ENCODE assay signal across 20 mouse cellular contexts in genomic region chr11:108299913-108300312, GRCm38 (mm10). TPM values are rescaled to one million over a fixed set of nuclear protein-coding genes. Genes with fewer than 3 reads are reported as not detected.
DNase-seq lines count a peak whose midpoint lies in the region; ATAC-seq and TF ChIP-seq lines count a peak whose summit lies in the region.
"Had no signal": no experiment of that assay in that cellular context is flagged by ENCODE, and none has a peak within 500 bp of the region (broad histone marks: within the 10 kb centered on the region; RNA-seq: fewer than 3 reads in every experiment).

No protein-coding gene starts in this region.

- H3K4me1 ChIP-seq in kidney, postnatal 0 days (replicated peaks; ENCODE audit: insufficient read depth, low read length): 0 out of 2 replicates have a peak, but pooled peaks cover 4% of the 10 kb centered on the region
- peaks cover 39% of the 10 kb centered on the region for H3K4me1 ChIP-seq in kidney, embryonic 15.5 days

- TF ChIP-seq CTCF in kidney, postnatal 0 days (IDR thresholded peaks at IDR 0.05; ENCODE audit: low read depth): no peak

- no peak overlapping the region for H3K27ac ChIP-seq in kidney, postnatal 0 days
- no peak overlapping the region for H3K27ac ChIP-seq in kidney, embryonic 15.5 days
- H3K27ac ChIP-seq: forebrain, embryonic 15.5 days; lung, embryonic 15.5 days had no signal

- H3K36me3 ChIP-seq in kidney, postnatal 0 days (ENCODE audit: insufficient read depth, low read length): no peaks in the 10 kb centered on the region
- no peaks in the 10 kb centered on the region for H3K36me3 ChIP-seq in kidney, embryonic 15.5 days
- H3K36me3 ChIP-seq: forebrain, embryonic 15.5 days; lung, embryonic 15.5 days had no signal

- H3K27me3 ChIP-seq in kidney, postnatal 0 days (ENCODE audit: insufficient read depth, low read length): no peaks in the 10 kb centered on the region
- no peaks in the 10 kb centered on the region for H3K27me3 ChIP-seq in kidney, embryonic 15.5 days
- H3K27me3 ChIP-seq: forebrain, embryonic 15.5 days; lung, embryonic 15.5 days had no signal

- no peak overlapping the region for H3K4me2 ChIP-seq in kidney, postnatal 0 days (ENCODE audit: low read length)
- no peak overlapping the region for H3K4me2 ChIP-seq in kidney, embryonic 15.5 days
- H3K4me2 ChIP-seq: forebrain, embryonic 15.5 days; lung, embryonic 15.5 days had no signal

- peak; percentile 38 for DNase-seq in kidney, postnatal 0 days (ENCODE audit: low spot score)
- DNase-seq in testis, postnatal 14 days (ENCODE audit: low spot score): peak; percentile 22
- DNase-seq in testis, postnatal 10 days (ENCODE audit: low spot score): no peak
- DNase-seq in heart, postnatal 25 days (ENCODE audit: low spot score): peak; percentile 26
- DNase-seq in cerebellum, adult 8-10 months: no peak
- DNase-seq in adrenal gland, postnatal 4 days (ENCODE audit: low spot score in 2 of 2): no peak
- DNase-seq: adrenal gland, postnatal 10 days; cerebellum, adult 9-11 months; embryo, embryonic 11 days; layer of hippocampus, adult 9-11 months; retina, postnatal 1 day; spleen, adult 18-20 months had no signal

- H3K9ac ChIP-seq in kidney, postnatal 0 days (ENCODE audit: low read depth, low read length): no peak overlapping the region
- H3K9ac ChIP-seq in kidney, embryonic 15.5 days: no peak overlapping the region
- H3K9ac ChIP-seq: forebrain, embryonic 15.5 days; lung, embryonic 15.5 days had no signal

- no peak for ATAC-seq in kidney, postnatal 0 days (replicated peaks; ENCODE audit: low FRiP score, low read depth)
- ATAC-seq in kidney, embryonic 15.5 days (replicated peaks; ENCODE audit: low FRiP score): no peak
- ATAC-seq: CD4-positive, CD25-positive, alpha-beta regulatory T cell, adult 4 months; forebrain, embryonic 15.5 days had no signal

- no peak overlapping the region for H3K4me3 ChIP-seq in kidney, postnatal 0 days (replicated peaks; ENCODE audit: low read depth, low read length)
- no peak overlapping the region for H3K4me3 ChIP-seq in kidney, embryonic 15.5 days (replicated peaks)
- H3K4me3 ChIP-seq: forebrain, embryonic 15.5 days; lung, embryonic 15.5 days had no signal

- 70% methylated on average over 10 of the region's 10 CpGs for WGBS in kidney, postnatal 0 days
- WGBS in kidney, embryonic 15.5 days: 76% methylated on average over 10 of the region's 10 CpGs

- intact Hi-C loops in heart, postnatal 25 days (cut with DNase I): no loop called here

- no peaks in the 10 kb centered on the region for H3K9me3 ChIP-seq in kidney, postnatal 0 days (replicated peaks; ENCODE audit: low read length)
- H3K9me3 ChIP-seq in kidney, embryonic 15.5 days (replicated peaks): no peaks in the 10 kb centered on the region
- H3K9me3 ChIP-seq: forebrain, embryonic 15.5 days; lung, embryonic 15.5 days had no signal

RNA-seq across cellular contexts. Expression of gene Apoh, which starts 43.2 kb away (rescaled TPM):
- 0.46 and 1.1 TPM in 2 replicates for polyA plus RNA-seq in kidney, postnatal 0 days (2015; fragmentation: Nextera tagmentation; extraction: Ambion mirVana)
- polyA plus RNA-seq in kidney, embryonic 15.5 days (2015; fragmentation: Nextera tagmentation; extraction: Ambion mirVana): 3.8 and 7.0 TPM in 2 replicates
- total RNA-seq in heart, postnatal 25 days (2021): under 1 TPM; 0.28 to 0.42 TPM
- total RNA-seq in adrenal gland, postnatal 4 days (2021): 100 to 1,000 TPM in 1 of 2 experiments, 1 to 10 TPM in 1; 7.8 to 315 TPM
- total RNA-seq: megakaryocyte-erythroid progenitor cell, adult 5-6 weeks; MEL; neutrophil, adult 5-6 weeks had no signal
- polyA plus RNA-seq: CD4-positive, CD25-positive, alpha-beta regulatory T cell, adult 4 months; forebrain, embryonic 15.5 days; kidney, embryonic 14.5 days had no signal

RNA-seq across cellular contexts. Expression of gene Prkca, which starts 43.8 kb away (rescaled TPM):
- polyA plus RNA-seq in kidney, postnatal 0 days (2015; fragmentation: Nextera tagmentation; extraction: Ambion mirVana): 6.8 and 9.3 TPM in 2 replicates
- polyA plus RNA-seq in kidney, embryonic 15.5 days (2015; fragmentation: Nextera tagmentation; extraction: Ambion mirVana): 7.4 and 9.4 TPM in 2 replicates
- total RNA-seq in heart, postnatal 25 days (2021): 10 to 100 TPM; 39.0 to 39.7 TPM
- 10 to 100 TPM; 10.9 to 18.1 TPM for total RNA-seq in adrenal gland, postnatal 4 days (2021)

Comparison
In these comparisons a context has a peak if more than half of its experiments do, and no peak if none do; other contexts are left out.
1. DNase-seq: peak in kidney, postnatal 0 days (single experiment), testis, postnatal 14 days (single experiment) and heart, postnatal 25 days (single experiment); none in testis, postnatal 10 days (single experiment), cerebellum, adult 8-10 months (single experiment) and adrenal gland, postnatal 4 days (0 of 2).
2. RNA of gene Apoh, which starts 43.2 kb away (total RNA-seq): 7.8 to 315 TPM in adrenal gland, postnatal 4 days; 0.28 to 0.42 TPM in heart, postnatal 25 days; every median in the first group is over 4 times any median in the second.